Mouse (Mus musculus): ENCODE measurements around the gene Flt3l. TPM values are rescaled to one million over a fixed set of nuclear protein-coding genes. Genes with fewer than 3 reads are reported as not detected.

Flt3l gene
- total RNA-seq, 2 experiments from 2014 or later: 2.3 to 4.3 TPM

DNA sequence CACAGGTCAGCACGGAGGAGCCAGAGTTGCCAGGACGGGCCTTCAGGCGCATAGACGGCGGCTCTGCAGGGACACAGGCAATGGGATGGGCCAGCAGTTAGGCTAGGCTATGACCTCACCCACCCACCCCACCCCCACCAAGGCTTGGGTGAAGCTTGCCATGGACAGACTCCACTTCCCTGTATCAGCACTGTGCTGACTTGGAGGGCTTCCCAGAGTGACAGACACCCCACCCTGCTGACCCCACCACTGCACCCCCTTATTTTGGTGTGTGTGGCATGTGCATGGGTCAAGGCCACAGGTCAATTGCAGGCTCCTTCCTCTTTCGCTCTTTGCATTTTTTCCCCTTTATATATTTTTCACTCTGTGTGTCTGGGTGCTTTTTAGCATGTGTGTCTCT, 40.9 kb downstream of the Flt3l start:
- DNase-seq: no peak

DNA sequence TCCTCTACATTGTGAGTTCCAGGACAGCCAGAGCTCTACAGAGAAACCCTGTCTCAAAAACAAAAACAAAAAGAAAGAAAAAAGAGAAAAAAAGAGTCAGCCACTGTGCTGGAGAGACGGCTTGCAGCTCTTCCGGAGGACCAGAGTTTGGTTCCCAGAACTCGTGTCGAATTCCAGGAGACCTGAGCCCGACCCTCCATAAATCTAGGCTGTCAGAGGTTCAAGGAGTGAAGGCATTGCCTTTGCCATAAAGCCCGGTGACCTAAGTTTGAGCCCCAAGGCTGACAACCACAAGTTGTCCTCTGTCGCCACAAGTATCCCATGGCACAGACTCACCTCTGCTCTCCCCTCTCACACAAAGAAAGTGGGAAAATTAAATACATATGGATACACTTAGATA, 42.1 kb downstream of the Flt3l start:
- DNase-seq: no peak

DNA sequence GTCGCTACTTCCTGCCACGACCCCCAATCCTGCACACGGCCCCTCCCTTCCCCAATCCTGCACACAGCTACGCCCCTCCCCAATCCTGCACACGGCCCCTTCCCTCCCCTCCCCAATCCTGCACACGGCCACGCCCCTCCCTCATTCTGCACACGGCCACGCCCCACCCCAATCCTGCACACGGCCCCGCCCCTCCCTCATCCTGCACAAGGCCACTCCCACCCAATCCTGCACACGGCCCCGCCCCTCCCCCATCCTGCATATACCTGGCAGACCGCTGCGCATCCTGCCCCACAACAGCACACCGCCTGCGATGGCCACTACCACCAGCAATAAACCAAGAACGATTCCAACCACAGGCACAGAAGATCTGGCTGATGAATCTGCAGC, 42.7 kb downstream of the Flt3l start:
- no peak for DNase-seq

DNA sequence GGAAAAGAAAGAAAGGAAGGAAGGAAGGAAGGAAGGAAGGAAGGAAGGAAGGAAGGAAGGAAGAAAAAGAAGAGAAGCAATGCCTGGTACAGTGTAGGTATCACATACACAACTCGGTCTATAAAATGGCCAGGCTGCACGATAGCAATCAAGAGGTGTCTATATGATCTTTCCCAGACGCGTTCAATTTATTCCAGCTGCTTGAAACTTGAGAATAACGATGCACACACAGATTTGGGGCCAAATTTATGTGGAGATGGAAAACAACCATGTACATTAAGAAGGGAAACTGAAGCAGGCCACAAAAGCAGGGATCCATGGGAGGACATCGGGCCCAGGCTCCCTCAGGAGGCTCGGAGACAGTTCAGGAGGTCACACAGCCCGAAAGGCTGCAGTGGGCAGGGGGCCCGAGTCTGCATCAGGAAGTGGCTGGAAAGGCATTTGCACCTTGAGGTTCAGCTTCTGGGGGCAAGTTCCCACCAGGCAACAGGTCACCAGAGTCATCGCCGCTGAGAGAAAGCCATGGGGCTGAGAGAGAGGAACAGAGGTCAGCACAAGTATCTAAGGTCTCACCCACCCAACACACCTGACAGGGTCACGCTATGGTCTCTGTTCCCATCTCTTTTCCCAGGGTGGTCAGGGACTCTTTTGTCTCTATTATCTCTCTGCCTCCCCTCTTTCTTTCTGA, 43.3 kb downstream of the Flt3l start:
- no peak for DNase-seq

DNA sequence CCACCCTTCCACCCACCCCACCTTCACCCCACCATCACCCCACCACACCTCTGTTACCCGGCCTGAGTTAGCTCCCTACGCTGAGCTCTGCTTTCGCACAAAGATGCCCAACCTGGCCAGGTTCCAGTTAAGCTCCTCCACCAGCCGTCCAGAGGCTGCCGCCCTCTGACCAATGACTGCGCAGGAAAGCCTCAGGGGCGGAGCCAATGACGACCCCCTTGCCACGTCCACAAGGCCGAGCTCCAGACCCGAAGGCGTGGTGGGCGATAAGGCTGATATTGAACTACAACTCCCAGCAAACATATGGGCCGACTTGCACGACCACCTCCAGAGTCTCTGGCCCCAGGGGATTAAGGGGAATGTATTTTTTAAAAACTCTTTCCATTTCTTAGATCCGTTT, 44.2 kb downstream of the Flt3l start, which contains the start of gene Rcn3:
Gene Rcn3, minus strand, starts transcription at position 174 of the 400 bp plus-strand sequence.
- DNase-seq: peak; percentile 91

DNA sequence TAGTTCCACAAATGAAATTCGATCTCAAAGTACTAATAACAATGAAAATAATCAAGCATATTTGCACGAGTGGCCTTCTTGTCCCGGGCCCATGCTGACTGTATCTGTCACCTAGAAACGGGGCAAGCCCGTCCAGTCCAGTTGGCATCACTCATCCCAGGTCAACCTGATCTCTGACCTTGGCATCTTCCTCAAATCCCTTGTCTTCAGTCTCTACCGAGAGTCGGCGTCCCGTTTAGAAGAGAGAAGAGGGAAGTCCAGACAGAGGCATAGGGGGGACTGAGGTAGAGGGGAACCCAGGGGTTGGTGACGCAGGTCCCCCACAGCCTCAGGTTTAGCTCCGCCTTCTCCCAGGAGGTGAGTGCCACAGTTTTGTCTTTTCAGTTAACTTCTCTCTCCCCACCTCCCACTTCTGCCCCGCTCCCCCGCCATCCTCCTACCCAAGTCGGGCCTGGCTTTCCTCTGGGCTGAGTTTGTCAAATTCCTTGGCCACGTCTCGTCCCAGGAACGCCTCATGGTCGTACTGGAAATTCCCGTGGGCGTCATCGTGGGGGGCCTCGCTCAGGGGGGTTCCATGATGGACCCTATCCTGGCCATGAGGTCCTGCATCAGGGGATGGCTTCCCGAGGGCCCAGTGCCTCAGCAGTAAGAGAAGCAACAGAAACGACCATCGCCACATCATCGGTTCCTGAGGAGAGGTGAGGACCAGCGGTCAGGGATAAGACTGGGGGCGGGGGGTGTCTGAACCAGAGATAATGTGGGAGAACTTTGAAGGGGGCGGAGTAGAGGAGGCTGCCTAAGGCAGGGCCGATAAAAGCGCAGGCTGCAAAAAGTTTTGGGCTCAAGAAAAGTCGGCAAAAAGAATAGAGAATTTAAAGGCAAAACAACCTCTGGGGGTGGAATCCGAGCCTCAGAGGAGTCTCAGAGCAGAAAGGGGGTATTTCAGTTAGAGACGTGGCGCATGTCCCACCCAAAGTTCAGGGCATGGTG, 44.9 kb downstream of the Flt3l start:
- peak; percentile 46 for DNase-seq

DNA sequence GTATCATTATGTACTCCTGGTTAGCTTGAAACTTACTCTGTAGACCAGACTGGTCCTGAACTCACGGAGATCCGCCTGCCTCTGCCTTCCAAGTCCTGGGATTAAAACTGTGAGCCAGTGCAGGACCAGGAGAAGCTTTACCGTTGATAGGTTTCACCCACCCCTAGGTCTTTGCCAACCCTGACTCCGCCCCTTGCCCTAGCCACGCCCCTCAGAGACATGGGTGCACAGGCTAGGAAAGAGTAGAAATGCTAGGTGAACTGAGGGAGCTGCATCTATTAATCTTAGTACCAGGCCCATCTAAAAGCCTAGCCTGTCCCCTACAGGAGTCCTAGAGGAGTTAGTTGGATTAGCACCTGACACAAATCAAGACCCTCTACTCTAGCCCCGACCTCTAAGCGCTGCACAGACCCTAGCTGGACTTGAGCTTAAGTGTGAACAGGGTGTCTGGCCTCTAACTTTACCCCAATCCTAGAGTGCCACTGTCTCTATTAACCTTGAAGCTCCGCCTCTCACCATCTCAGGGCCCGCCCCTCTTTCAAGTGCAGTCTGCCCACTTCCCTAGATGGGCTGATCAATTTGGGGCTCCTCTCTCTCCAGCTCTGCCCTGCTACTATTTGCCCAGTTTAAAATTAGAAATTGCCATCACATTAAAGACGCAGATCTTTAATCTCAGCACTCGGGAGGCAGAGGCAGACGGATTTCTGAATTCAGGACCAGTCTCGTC, 45.8 kb downstream of the Flt3l start:
- no peak for DNase-seq

DNA sequence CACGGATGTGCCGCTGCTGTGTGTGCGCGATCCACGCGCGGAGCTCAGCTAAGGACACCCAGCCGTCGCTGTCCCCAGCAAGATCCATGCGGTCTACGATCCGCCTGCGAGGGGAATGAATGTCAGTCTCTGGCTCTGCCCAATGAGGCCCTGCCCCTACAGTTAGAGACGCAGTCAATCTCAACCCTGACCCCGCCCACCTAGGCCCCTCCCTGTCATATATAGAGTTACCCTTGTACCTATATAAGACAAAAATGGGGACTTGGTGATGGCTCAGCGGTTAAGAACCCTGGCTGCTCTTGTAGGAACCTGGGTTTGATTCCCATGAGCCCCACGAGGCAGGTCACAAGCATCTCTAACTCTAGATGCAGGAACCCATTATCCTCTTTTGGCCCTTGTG, 47.6 kb downstream of the Flt3l start:
- no peak for DNase-seq

DNA sequence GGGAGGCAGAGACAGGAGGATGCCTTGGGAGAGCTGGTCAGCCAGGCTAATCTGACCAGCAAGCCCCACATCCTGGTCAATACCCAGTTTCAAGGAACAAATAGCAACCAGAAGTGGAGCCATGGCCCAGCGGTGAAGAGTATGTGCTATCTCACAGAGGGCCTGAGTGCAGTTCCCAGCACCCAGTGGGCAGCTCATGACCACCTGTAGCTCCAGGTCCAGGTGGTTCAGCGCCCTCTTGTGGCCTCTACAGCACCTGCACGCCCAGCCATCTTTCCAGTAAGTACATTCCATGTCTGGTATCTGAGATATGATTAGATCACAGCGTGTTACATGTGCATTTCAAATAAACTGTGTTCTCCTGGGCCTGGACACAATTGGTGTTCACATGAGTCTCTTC, 50.1 kb downstream of the Flt3l start:
- no peak for DNase-seq

DNA sequence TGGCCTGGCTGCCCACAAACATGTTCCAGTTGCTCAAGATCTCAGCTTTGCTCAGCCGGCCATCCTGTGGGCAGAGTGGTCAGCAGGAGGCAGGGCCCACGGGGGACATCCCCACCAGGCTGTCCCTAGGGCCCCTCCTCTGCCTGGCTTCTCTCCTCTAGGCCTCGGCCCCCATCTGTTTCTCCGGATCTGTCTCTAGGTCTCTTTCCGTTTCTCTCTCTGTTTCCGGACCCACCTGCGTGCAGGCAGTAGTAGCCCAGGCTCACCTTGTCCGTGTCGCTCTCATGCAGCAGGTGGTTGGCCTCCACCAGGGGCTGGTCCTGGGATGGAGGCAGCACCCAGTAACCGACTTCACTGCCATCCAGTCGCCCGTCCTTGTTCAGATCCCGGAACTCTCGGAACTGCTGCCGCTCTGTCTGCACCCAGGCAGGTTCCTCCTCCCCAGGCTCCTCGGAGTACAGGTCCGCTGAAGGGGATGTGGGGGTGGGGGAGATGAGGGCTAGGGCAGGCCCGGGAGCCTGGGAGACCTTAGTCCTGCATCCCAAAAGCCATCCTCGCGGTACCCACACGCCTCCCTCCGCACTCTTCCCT, 52.8 kb downstream of the Flt3l start:
- DNase-seq: no peak

DNA sequence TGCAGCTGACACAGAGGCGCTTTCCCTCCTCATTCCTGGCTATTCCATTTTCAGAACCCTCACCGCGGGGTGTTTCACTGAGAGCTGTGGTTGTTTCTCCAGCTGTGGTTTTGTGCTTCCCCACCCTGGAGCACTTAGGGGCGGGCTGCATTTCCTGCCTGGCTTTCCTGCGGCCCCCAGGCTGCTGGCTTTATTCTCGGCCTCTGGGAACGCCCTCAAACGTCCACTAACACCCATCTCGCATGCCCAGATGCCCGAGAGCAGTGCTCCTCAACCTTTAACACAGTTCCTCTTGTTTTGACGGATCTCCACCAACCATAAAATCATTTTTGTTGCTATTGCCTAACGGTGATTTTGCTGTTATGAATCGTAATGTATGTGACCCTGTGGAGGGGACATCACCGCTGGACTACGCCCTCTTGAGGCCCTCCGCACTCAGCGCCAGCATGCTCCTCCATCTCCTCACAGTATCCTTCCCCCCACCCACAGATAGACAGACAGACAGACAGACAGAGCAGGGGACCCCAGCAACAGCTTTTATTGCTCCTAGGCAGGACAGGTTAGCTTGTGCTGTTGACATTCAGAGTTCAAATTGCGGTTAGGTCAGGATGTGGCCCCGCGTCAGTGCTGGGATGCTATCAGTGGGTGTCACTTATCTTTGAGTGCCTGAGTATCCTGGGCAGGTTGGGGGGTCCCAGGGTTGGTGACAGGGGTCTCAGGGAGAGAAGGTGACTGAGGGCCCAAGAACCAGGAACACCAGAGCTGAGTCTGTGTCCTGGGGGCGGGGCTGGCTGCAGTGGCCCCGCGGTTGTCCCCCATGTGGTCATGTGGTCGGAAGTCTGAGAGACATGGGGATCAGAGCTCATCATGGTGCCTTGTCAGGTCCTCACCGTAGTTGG, 53.6 kb downstream of the Flt3l start:
- DNase-seq: no peak

DNA sequence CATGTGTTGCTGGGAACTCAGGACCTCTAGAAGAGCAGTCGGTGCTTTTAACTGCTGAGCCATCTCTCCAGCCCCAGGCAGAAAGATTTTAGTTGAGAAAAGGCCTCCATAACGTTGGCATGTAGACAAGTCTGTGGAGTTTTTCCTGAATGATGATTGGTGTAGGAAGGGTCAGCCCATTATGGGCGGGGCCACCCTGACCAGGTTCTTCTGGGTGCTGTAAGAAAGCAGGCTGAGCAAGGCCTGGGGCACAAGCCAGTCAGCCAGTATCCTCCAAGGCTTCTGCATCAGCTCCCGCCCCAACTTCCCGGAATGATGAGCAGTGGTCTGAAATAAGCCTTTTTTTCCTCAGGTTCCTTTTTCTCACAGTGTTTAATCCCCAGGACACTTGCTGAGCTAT, 55.2 kb downstream of the Flt3l start:
- DNase-seq: no peak

DNA sequence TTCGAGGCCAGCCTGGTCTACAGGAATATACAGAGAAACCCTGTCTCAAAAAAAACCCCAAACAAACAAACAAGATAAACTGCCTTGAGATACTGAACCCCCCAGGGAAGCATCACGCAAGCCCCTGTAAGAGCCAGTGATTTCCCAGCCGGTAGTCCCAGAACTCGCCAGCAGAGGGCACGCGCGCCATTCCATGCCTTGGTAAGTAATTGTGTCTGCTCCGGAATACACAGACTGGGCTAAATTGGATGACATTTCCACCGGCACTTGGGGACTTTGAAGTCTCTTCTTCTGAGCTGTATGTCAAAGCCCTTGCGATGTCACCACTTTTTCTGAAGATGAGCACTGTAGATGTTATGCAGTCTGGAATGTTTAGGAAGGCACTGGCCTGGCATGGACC, 56.4 kb downstream of the Flt3l start:
- peak; percentile 94 for DNase-seq

Small RNA genes lying within 50 kb of the gene (microRNA-seq; reads per million reads assigned to microRNA genes)
- gene Mir150 (135 to 344 reads per million in 2 experiments), gene Mir5121 (6.8 to 8.6 reads per million in 2 experiments), gene Mir7055 (0 reads per million in 2 experiments)

Other genes with a start within 250 kb of the Flt3l start
- 10 to 100 TPM; 44.7 to 53.5 TPM for gene Med25, start 243.7 kb downstream of the Flt3l start, total RNA-seq (2021)
- 10 to 100 TPM; 15.0 to 18.1 TPM for gene Fuz, start 240.4 kb downstream of the Flt3l start, total RNA-seq (2021)
- gene Ap2a1, start 206.9 kb downstream of the Flt3l start, total RNA-seq (2021): 10 to 100 TPM; 59.0 to 65.0 TPM
- not detected for gene Tsks, start 193.2 kb downstream of the Flt3l start, total RNA-seq (2021)
- gene Cpt1c, start 161.6 kb downstream of the Flt3l start, total RNA-seq (2021): 1 to 10 TPM; 4.4 to 5.7 TPM
- gene Prmt1, start 149.9 kb downstream of the Flt3l start, total RNA-seq (2021): 100 to 1,000 TPM; 267 to 271 TPM
- 10 to 100 TPM; 26.5 to 35.8 TPM for gene Irf3, start 138.8 kb downstream of the Flt3l start, total RNA-seq (2021)
- 10 to 100 TPM; 10.8 to 14.0 TPM for gene Bcl2l12, start 137.7 kb downstream of the Flt3l start, total RNA-seq (2021)
- gene Scaf1, start 120.1 kb downstream of the Flt3l start, total RNA-seq (2021): 10 to 100 TPM; 47.7 to 55.8 TPM
- gene Rras, start 118.5 kb downstream of the Flt3l start, total RNA-seq (2021): 10 to 100 TPM; 75.5 to 80.6 TPM
- gene Prr12, start 83.6 kb downstream of the Flt3l start, total RNA-seq (2021): 10 to 100 TPM; 36.0 to 43.1 TPM
- gene Nosip, start 74.0 kb downstream of the Flt3l start, total RNA-seq (2021): 10 to 100 TPM; 35.9 to 40.5 TPM
- 10 to 100 TPM in 1 of 2 experiments, 1 to 10 TPM in 1; 8.5 to 10.7 TPM for gene Prrg2, start 73.8 kb downstream of the Flt3l start, total RNA-seq (2021)
- gene Rcn3, start 44.2 kb downstream of the Flt3l start, total RNA-seq (2021): 100 to 1,000 TPM; 103 to 148 TPM
- 10 to 100 TPM; 70.9 to 75.2 TPM for gene Fcgrt, start 32.6 kb downstream of the Flt3l start, total RNA-seq (2021)
- 100 to 1,000 TPM; 762 to 817 TPM for gene Rps11, start 12.0 kb downstream of the Flt3l start, total RNA-seq (2021)
- gene Rpl13a, start 7.7 kb downstream of the Flt3l start, total RNA-seq (2021): 1,000 to 10,000 TPM; 1,164 to 1,215 TPM
- gene Gm45713, start 201 bp downstream of the Flt3l start, total RNA-seq (2021): not detected
- 10 to 100 TPM; 46.6 to 48.2 TPM for gene Pih1d1, start 17.9 kb upstream of the Flt3l start, total RNA-seq (2021)
- gene Aldh16a1, start 18.2 kb upstream of the Flt3l start, total RNA-seq (2021): 10 to 100 TPM; 23.9 to 28.6 TPM
- 1 to 10 TPM; 4.7 to 4.9 TPM for gene Slc17a7, start 27.5 kb upstream of the Flt3l start, total RNA-seq (2021)
- under 1 TPM; 0.49 to 0.63 TPM for gene Gfy, start 43.1 kb upstream of the Flt3l start, total RNA-seq (2021)
- not detected for gene Pth2, start 44.6 kb upstream of the Flt3l start, total RNA-seq (2021)
- 1 to 10 TPM; 2.5 to 2.8 TPM for gene Ccdc155, start 68.5 kb upstream of the Flt3l start, total RNA-seq (2021)
- not detected for gene Dkkl1, start 75.7 kb upstream of the Flt3l start, total RNA-seq (2021)
- 10 to 100 TPM; 15.6 to 25.9 TPM for gene Tead2, start 79.3 kb upstream of the Flt3l start, total RNA-seq (2021)
- 1 to 10 TPM; 1.8 to 3.4 TPM for gene Cd37, start 102.7 kb upstream of the Flt3l start, total RNA-seq (2021)
- not detected for gene Slc6a16, start 104.7 kb upstream of the Flt3l start, total RNA-seq (2021)
- gene Slc6a21, start 141.1 kb upstream of the Flt3l start, total RNA-seq (2021): not detected
- 10 to 100 TPM; 25.5 to 35.2 TPM for gene Trpm4, start 197.3 kb upstream of the Flt3l start, total RNA-seq (2021)
- gene Hrc, start 198.9 kb upstream of the Flt3l start, total RNA-seq (2021): 100 to 1,000 TPM; 579 to 609 TPM
- under 1 TPM; 0.89 to 0.97 TPM for gene Ppfia3, start 230.6 kb upstream of the Flt3l start, total RNA-seq (2021)
- gene Lin7b, start 234.2 kb upstream of the Flt3l start, total RNA-seq (2021): 1 to 10 TPM; 1.9 to 2.0 TPM

All from gastrocnemius, postnatal 10 days (tissue).